Mouse (Mus musculus) hindbrain, embryonic 14.5 days (tissue): Measurements from ENCODE around the gene Gnptg. TPM values are rescaled to one million over a fixed set of nuclear protein-coding genes. Genes with fewer than 3 reads are reported as not detected.

Experiments used
- microRNA-seq: library from miRNA; unstranded; fragments of <30 nt; microRNA quantifications from one replicate; pipeline ENCODE4, GENCODE M21; 2016
- polyA plus RNA-seq: library from polyadenylated mRNA; unstranded; fragments of >200 nt; fragmentation: Nextera tagmentation; extraction: Ambion mirVana; gene quantifications from 2 replicates; pipeline ENCODE4 v1.2.1, GENCODE M21; 2014

The Gnptg gene
- polyA plus RNA-seq, 1 experiment from 2014 or later: 91.1 TPM

Small RNA genes lying within 50 kb of the gene (microRNA-seq; reads per million reads assigned to microRNA genes)
- 7.9 reads per million, percentile 27 among the genes with 10 or more reads in this experiment for gene Mir3547

Other genes starting within 250 kb of the Gnptg start
- 8.0 and 8.1 TPM in 2 replicates for gene Cramp1l, start 224.3 kb downstream of the Gnptg start, polyA plus RNA-seq
- gene Ift140, start 224.0 kb downstream of the Gnptg start, polyA plus RNA-seq: 15.9 and 20.9 TPM in 2 replicates
- 11.3 and 12.4 TPM in 2 replicates for gene Tmem204, start 156.5 kb downstream of the Gnptg start, polyA plus RNA-seq
- gene Telo2, start 124.2 kb downstream of the Gnptg start, polyA plus RNA-seq: 39.8 and 41.7 TPM in 2 replicates
- gene Ptx4, start 119.4 kb downstream of the Gnptg start, polyA plus RNA-seq: not detected in 2 replicates
- 28.1 and 29.4 TPM in 2 replicates for gene Clcn7, start 106.7 kb downstream of the Gnptg start, polyA plus RNA-seq
- not detected in 2 replicates for gene Ccdc154, start 77.7 kb downstream of the Gnptg start, polyA plus RNA-seq
- not detected in 2 replicates for gene Gm38655, start 64.7 kb downstream of the Gnptg start, polyA plus RNA-seq
- gene BC003965, start 55.6 kb downstream of the Gnptg start, polyA plus RNA-seq: 30.3 and 31.5 TPM in 2 replicates
- 9.4 and 9.9 TPM in 2 replicates for gene Unkl, start 51.7 kb downstream of the Gnptg start, polyA plus RNA-seq
- gene Tsr3, start within 50 bp of the Gnptg start, polyA plus RNA-seq: 52.1 and 53.4 TPM in 2 replicates
- gene Baiap3, start 16.2 kb upstream of the Gnptg start, polyA plus RNA-seq: 10.8 and 15.9 TPM in 2 replicates
- gene Ube2i, start 34.5 kb upstream of the Gnptg start, polyA plus RNA-seq: 430 and 441 TPM in 2 replicates
- gene Prss34, start 58.3 kb upstream of the Gnptg start, polyA plus RNA-seq: not detected in 2 replicates
- not detected in 2 replicates for gene Prss28, start 68.5 kb upstream of the Gnptg start, polyA plus RNA-seq
- not detected in 2 replicates for gene Prss29, start 78.5 kb upstream of the Gnptg start, polyA plus RNA-seq
- not detected in 2 replicates for gene Tpsab1, start 105.4 kb upstream of the Gnptg start, polyA plus RNA-seq
- 0.36 TPM in 1 of 2 replicates, not detected in the other for gene Tpsb2, start 126.2 kb upstream of the Gnptg start, polyA plus RNA-seq
- gene Tpsg1, start 129.1 kb upstream of the Gnptg start, polyA plus RNA-seq: 1.2 TPM in 1 of 2 replicates, not detected in the other
- gene Cacna1h, start 193.7 kb upstream of the Gnptg start, polyA plus RNA-seq: 10.6 and 14.1 TPM in 2 replicates
- gene Tekt4, start 214.5 kb upstream of the Gnptg start, polyA plus RNA-seq: 1.2 and 2.4 TPM in 2 replicates